Mouse (Mus musculus): ENCODE results near the gene Fbxo5.

DNA sequence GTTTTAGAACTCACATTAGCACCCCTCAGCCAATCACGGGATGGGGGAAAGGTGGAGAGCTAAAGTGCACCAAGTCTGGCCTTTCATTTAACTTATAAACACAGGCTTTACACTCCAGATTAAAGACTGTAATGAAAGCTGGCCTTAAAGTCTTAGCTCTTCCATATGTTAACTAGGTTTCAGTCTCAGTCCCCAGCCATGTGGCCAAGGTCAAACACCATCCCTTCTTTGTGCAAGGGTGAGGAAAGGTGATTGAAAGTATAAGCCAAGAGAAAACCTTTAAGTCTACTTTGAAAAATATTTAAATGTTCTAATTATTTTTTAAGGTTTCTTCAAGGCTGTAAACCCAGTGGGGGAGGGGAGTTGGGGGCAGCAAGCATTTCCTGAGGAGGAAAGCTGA, 1.7 kb downstream of the Fbxo5 start:
- TF ChIP-seq TAL1 (IDR thresholded peaks at IDR 0.05; ENCODE audit: low read length), result no peak
- TF ChIP-seq GATA1 (IDR thresholded peaks at IDR 0.05; ENCODE audit: low read length), result no peak

Data from erythroblast, embryonic 14.5 days (primary cell).